Mouse (Mus musculus): ENCODE results near the gene Rnf214.

DNA sequence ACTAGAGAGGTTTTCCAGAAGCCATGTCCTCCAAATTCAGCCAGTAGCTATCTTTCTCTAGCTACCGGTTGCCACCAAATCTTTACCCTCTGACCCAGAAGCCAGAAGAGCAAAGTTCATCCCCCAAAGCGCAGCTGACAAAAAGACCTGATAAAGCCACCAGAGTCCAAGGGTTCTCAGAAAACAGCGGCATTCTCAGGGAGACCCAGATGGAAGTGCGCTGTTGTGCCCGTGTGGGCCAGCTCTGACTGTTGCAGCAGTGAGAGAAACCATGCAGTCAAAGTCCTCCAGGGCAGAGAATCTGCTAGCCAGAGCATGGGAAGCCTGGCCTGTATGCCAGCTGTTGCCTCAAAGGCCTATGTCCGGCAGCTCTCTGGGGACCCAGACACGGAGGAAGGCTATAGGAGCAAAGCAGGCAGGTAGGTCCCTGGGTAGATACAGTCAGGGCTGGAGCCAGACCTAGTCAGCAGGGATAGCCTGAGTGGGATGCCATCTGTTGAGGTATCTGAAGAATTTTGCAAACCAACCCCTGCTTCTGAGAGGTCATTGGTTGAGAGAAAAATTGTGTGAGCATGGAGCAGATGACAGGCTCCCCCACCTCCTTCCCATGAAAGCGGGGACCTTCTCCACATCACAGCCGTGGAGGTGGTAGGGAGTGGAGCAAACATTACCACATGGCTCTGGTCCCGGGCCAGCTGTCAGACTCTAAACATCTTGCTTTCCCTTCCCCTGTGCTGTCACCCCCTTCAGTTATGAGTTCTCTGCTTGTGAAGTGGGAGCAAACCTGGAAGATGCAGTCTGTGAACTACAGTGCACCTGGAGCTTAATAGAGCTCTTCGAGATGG is 26.1 kb upstream of the Rnf214 start:
- no peak for TF ChIP-seq CTCF (IDR thresholded peaks at IDR 0.05)
- TF ChIP-seq EP300 (IDR thresholded peaks at IDR 0.05; ENCODE audit: insufficient read depth, low read depth, low read length), result no peak
